Mouse (Mus musculus): ENCODE data around the gene Dock9.
"Not testable (repeated sequence)": the region's sequence is repeated elsewhere in the genome, so short reads cannot be mapped to it uniquely, and the experiment has no call there.

The Dock9 gene

GRCm38 (mm10) chr14:121660167-121660894 lies 137.3 kb downstream of the Dock9 start:
- no peak for DNase-seq (ENCODE audit: low spot score)

GRCm38 (mm10) chr14:121659061-121659824 lies 138.4 kb downstream of the Dock9 start:
- no peak for DNase-seq (ENCODE audit: low spot score)

- no peak for DNase-seq (ENCODE audit: low spot score)
Observed at GRCm38 (mm10) chr14:121658537-121658936, 139.1 kb downstream of the Dock9 start.

- DNase-seq (ENCODE audit: low spot score): no peak
Observed at GRCm38 (mm10) chr14:121657633-121658032, 140.0 kb downstream of the Dock9 start.

- no peak for DNase-seq (ENCODE audit: low spot score)
Observed at GRCm38 (mm10) chr14:121656912-121657311, 140.7 kb downstream of the Dock9 start.

GRCm38 (mm10) chr14:121654977-121655376 lies 142.7 kb downstream of the Dock9 start:
- DNase-seq (ENCODE audit: low spot score): no peak

- DNase-seq (ENCODE audit: low spot score): no peak
Observed at GRCm38 (mm10) chr14:121654416-121654967, 143.1 kb downstream of the Dock9 start.

- DNase-seq (ENCODE audit: low spot score): no peak
Observed at GRCm38 (mm10) chr14:121653717-121654116, 143.9 kb downstream of the Dock9 start.

GRCm38 (mm10) chr14:121653241-121653640 lies 144.4 kb downstream of the Dock9 start:
- DNase-seq (ENCODE audit: low spot score): no peak

GRCm38 (mm10) chr14:121648581-121649060 lies 149.0 kb downstream of the Dock9 start:
- no peak for DNase-seq (ENCODE audit: low spot score)

GRCm38 (mm10) chr14:121647693-121648092 lies 149.9 kb downstream of the Dock9 start:
- no peak for DNase-seq (ENCODE audit: low spot score)

GRCm38 (mm10) chr14:121646617-121647016 lies 151.0 kb downstream of the Dock9 start:
- DNase-seq (ENCODE audit: low spot score): no peak

- DNase-seq (ENCODE audit: low spot score): no peak
Observed at GRCm38 (mm10) chr14:121644302-121644701, 153.3 kb downstream of the Dock9 start.

- DNase-seq (ENCODE audit: low spot score): no peak
Observed at GRCm38 (mm10) chr14:121641271-121641670, 156.4 kb downstream of the Dock9 start.

- no peak for DNase-seq (ENCODE audit: low spot score)
Observed at GRCm38 (mm10) chr14:121636935-121637510, 160.6 kb downstream of the Dock9 start.

GRCm38 (mm10) chr14:121634736-121635430 lies 162.8 kb downstream of the Dock9 start:
- no peak for DNase-seq (ENCODE audit: low spot score)

GRCm38 (mm10) chr14:121634093-121634735 lies 163.4 kb downstream of the Dock9 start:
- DNase-seq (ENCODE audit: low spot score): no peak

GRCm38 (mm10) chr14:121631934-121632333 lies 165.7 kb downstream of the Dock9 start:
- no peak for DNase-seq (ENCODE audit: low spot score)

GRCm38 (mm10) chr14:121626741-121627140 lies 170.9 kb downstream of the Dock9 start:
- DNase-seq (ENCODE audit: low spot score): no peak

- DNase-seq (ENCODE audit: low spot score): not testable (repeated sequence)
Observed at GRCm38 (mm10) chr14:121623996-121624542, 173.6 kb downstream of the Dock9 start.

GRCm38 (mm10) chr14:121621806-121622205 lies 175.8 kb downstream of the Dock9 start:
- no peak for DNase-seq (ENCODE audit: low spot score)

Data from urinary bladder, postnatal 10 days (tissue).